ENCODE assay signal across 8 mouse cellular contexts in the genomic region with DNA sequence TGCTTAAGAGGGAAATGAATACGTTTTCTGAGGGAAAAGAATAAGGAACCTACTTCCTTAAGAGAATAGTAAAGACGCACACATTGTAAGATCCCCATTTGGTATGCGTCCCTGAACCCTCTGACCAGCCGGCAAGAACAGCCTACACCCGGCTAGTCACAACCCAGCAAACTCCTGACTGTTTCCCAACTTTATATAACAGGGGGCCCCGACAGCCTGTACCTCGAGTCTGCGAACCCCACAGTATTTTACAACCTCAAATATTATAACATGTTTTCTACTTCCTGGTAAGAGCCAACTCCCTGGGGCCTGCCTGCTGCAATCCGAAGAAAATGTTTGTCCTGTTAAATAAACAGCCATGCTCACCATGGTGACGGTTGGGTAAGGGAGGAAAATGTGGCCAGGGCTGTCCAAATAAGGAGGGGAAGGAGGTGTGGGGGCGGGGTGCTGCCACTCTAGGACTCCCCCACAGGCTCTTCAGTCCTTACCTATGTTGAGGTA. TPM values are rescaled to one million over a fixed set of nuclear protein-coding genes. Genes with fewer than 3 reads are reported as not detected.
DNase-seq lines count a peak whose midpoint lies in the region; ATAC-seq lines count a peak whose summit lies in the region.

No protein-coding gene starts in this region.

- 38% methylated on average over 11 of the region's 11 CpGs for WGBS in embryonic facial prominence, embryonic 14.5 days

- no peaks in the 10 kb centered on the region for H3K27me3 ChIP-seq in embryonic facial prominence, embryonic 14.5 days (replicated peaks; ENCODE audit: control insufficient read depth, insufficient read depth, low read length)

- peak overlapping the region; percentile 65 for H3K27ac ChIP-seq in embryonic facial prominence, embryonic 14.5 days (replicated peaks; ENCODE audit: low read depth, low read length)

- intact Hi-C loops in heart, postnatal 14 days (cut with DNase I) = no loop called here

- peak overlapping the region; percentile 21; the same call in 1 of the 2 replicates for H3K4me2 ChIP-seq in embryonic facial prominence, embryonic 14.5 days (ENCODE audit: low read depth, low read length)

- H3K9ac ChIP-seq in embryonic facial prominence, embryonic 14.5 days (ENCODE audit: low read depth, low read length) = peak overlapping the region; percentile 34; the same call in 1 of the 2 replicates

- no peaks in the 10 kb centered on the region for H3K9me3 ChIP-seq in embryonic facial prominence, embryonic 14.5 days (ENCODE audit: control insufficient read depth, low read length)

- H3K36me3 ChIP-seq in embryonic facial prominence, embryonic 14.5 days (ENCODE audit: control insufficient read depth, insufficient read depth, low read length) = no peaks in the 10 kb centered on the region

- no peak overlapping the region for H3K4me3 ChIP-seq in embryonic facial prominence, embryonic 14.5 days (ENCODE audit: low read depth, low read length)

- DNase-seq in ovary, adult 18-20 months (ENCODE audit: low spot score) = peak; percentile 60
- DNase-seq in ovary, postnatal 10 days (ENCODE audit: low spot score) = no peak
- DNase-seq in embryonic facial prominence, embryonic 14.5 days (ENCODE audit: low spot score) = peak; percentile 77
- peak; percentile 64 to 68 for DNase-seq in heart, postnatal 14 days
- DNase-seq in kidney, postnatal 25 days = peak; percentile 73 to 89
- peak; percentile 81 for DNase-seq in lung, postnatal 14 days
- peak; percentile 26 to 42 for DNase-seq in right cerebral cortex, adult 2 months (ENCODE audit: low spot score in 2 of 2)

- no peak for ATAC-seq in embryonic facial prominence, embryonic 14.5 days (ENCODE audit: low read depth)
- ATAC-seq in frontal cortex, adult (ENCODE audit: low TSS enrichment) = no peak

- H3K4me1 ChIP-seq in embryonic facial prominence, embryonic 14.5 days (ENCODE audit: control insufficient read depth, insufficient read depth, low read length) = peaks cover 32% of the 10 kb centered on the region

RNA-seq across cellular contexts. Expression of gene Per2, which starts 2.8 kb away (rescaled TPM):
- 3.9 and 4.7 TPM in 2 replicates for polyA plus RNA-seq in embryonic facial prominence, embryonic 14.5 days (2014; fragmentation: Nextera tagmentation; extraction: Ambion mirVana)
- total RNA-seq in heart, postnatal 14 days (2021) = 10 to 100 TPM; 12.3 to 18.9 TPM

RNA-seq across cellular contexts. Expression of gene Traf3ip1, which starts 38.1 kb away (rescaled TPM):
- 5.5 and 6.8 TPM in 2 replicates for polyA plus RNA-seq in embryonic facial prominence, embryonic 14.5 days (2014; fragmentation: Nextera tagmentation; extraction: Ambion mirVana)
- total RNA-seq in heart, postnatal 14 days (2021) = 1 to 10 TPM; 4.6 to 5.9 TPM

RNA-seq across cellular contexts. Expression of gene Hes6, which starts 42.5 kb away (rescaled TPM):
- polyA plus RNA-seq in embryonic facial prominence, embryonic 14.5 days (2014; fragmentation: Nextera tagmentation; extraction: Ambion mirVana) = 106 and 114 TPM in 2 replicates
- 10 to 100 TPM; 16.8 to 20.1 TPM for total RNA-seq in heart, postnatal 14 days (2021)

RNA-seq across cellular contexts. Expression of gene Ilkap, which starts 57.7 kb away (rescaled TPM):
- 138 and 146 TPM in 2 replicates for polyA plus RNA-seq in embryonic facial prominence, embryonic 14.5 days (2014; fragmentation: Nextera tagmentation; extraction: Ambion mirVana)
- total RNA-seq in heart, postnatal 14 days (2021) = 10 to 100 TPM; 45.4 to 46.7 TPM
